Mouse (Mus musculus): Measurements from ENCODE around the gene Fam89b.

DNA sequence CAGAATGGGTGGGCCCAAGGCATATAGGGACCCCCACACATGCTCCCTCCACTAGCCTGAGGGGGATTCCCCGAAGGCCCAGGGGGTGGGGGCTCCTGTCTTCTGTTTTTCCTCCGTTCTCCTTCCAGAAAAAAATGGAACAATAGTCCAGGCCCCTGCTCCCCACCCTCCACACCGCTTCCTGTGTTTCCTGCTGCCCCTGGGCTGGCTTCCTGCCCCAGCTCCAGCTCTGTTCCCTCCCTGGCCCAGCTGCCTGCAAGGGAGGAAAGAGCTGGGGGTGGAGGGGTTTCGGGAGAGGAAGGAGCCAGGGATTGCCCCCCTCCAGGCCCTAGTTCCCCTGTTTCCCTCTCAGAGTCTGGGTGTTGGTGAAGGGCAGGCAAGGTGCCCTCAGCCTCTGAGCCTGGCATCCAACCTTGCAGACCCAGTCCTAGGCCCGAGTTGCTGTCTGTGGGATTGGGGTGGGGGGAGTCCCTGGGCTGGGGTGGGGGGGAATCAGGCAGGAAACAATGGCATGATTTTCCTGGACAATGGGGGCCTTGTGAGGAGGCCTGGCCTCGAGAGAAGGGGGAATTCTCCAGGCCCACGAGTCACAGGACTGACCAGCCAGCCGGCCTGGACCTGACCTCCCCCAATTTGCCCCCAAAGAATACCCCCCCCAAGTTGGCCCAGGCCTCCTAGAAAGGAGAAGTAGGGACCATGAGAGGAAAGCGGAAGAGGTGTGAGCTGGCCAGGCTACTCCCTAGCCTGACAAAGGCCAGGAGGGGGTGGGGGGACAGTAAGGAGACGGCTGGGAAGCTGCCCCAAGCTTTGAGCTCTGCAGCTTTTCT is 37.2 kb downstream of the Fam89b start:
- TF ChIP-seq CTCF (IDR thresholded peaks at IDR 0.05; ENCODE audit: control insufficient read depth, insufficient read depth, insufficient replicate concordance, low read depth, low read length) (no peak), POLR2A (IDR thresholded peaks at IDR 0.05; ENCODE audit: control insufficient read depth, low read depth, low read length) (no peak)
